Mouse (Mus musculus): ENCODE results near the gene Brms1. TPM values are rescaled to one million over a fixed set of nuclear protein-coding genes. Genes with fewer than 3 reads are reported as not detected.

Gene Brms1
- 82.7 TPM for polyA plus RNA-seq (2017; shearing (Covaris generic))

GRCm38 (mm10) chr19:5040862-5041523 is at the start of gene Brms1:
TSS of gene Brms1 (plus strand) at chr19:5041354.

GRCm38 (mm10) chr19:5023621-5024479 is 17.3 kb upstream of the Brms1 start, which contains the start of gene Slc29a2:
TSS of gene Slc29a2 (plus strand) at chr19:5023860.

GRCm38 (mm10) chr19:5038709-5039156 is 2.4 kb upstream of the Brms1 start, which contains the start of the genes B4gat1 and AC124502.3:
TSS of gene B4gat1 (plus strand) at chr19:5038826.
TSS of gene AC124502.3 (plus strand) at chr19:5038891.

GRCm38 (mm10) chr19:5050047-5050905 is 9.1 kb downstream of the Brms1 start, which contains the start of gene Rin1:
TSS of gene Rin1 (plus strand) at chr19:5050481.

GRCm38 (mm10) chr19:5067867-5068569 is 26.9 kb downstream of the Brms1 start, which contains the start of gene Cd248:
TSS of gene Cd248 (plus strand) at chr19:5068078.

GRCm38 (mm10) chr19:5085145-5085863 is 44.1 kb downstream of the Brms1 start, which contains the start of gene Tmem151a:
TSS of gene Tmem151a (minus strand) at chr19:5085531.

GRCm38 (mm10) chr19:5087884-5088728 is 47.0 kb downstream of the Brms1 start, which contains the start of gene Yif1a:
TSS of gene Yif1a (plus strand) at chr19:5088538.

GRCm38 (mm10) chr19:5098363-5099143 is 57.4 kb downstream of the Brms1 start, which contains the start of gene Cnih2:
TSS of gene Cnih2 (minus strand) at chr19:5098521.

Other genes with a start within 250 kb of the Brms1 start
- gene Rbm4, start 247.5 kb upstream of the Brms1 start, polyA plus RNA-seq (2017; shearing (Covaris generic)): 47.7 TPM
- gene Gm21992, start 229.7 kb upstream of the Brms1 start, polyA plus RNA-seq (2017; shearing (Covaris generic)): 28.1 TPM
- gene Rbm14, start 229.7 kb upstream of the Brms1 start, polyA plus RNA-seq (2017; shearing (Covaris generic)): 102 TPM
- 71.3 TPM for gene Ccs, start 202.0 kb upstream of the Brms1 start, polyA plus RNA-seq (2017; shearing (Covaris generic))
- not detected for gene Ccdc87, start 202.0 kb upstream of the Brms1 start, polyA plus RNA-seq (2017; shearing (Covaris generic))
- 13.9 TPM for gene Ctsf, start 186.2 kb upstream of the Brms1 start, polyA plus RNA-seq (2017; shearing (Covaris generic))
- not detected for gene Actn3, start 163.4 kb upstream of the Brms1 start, polyA plus RNA-seq (2017; shearing (Covaris generic))
- gene Zdhhc24, start 162.7 kb upstream of the Brms1 start, polyA plus RNA-seq (2017; shearing (Covaris generic)): 4.3 TPM
- 0.37 TPM for gene Bbs1, start 134.7 kb upstream of the Brms1 start, polyA plus RNA-seq (2017; shearing (Covaris generic))
- gene Dpp3, start 113.1 kb upstream of the Brms1 start, polyA plus RNA-seq (2017; shearing (Covaris generic)): 59.0 TPM
- 1.4 TPM for gene Peli3, start 98.2 kb upstream of the Brms1 start, polyA plus RNA-seq (2017; shearing (Covaris generic))
- gene Mrpl11, start 79.2 kb upstream of the Brms1 start, polyA plus RNA-seq (2017; shearing (Covaris generic)): 46.3 TPM
- gene Npas4, start 51.0 kb upstream of the Brms1 start, polyA plus RNA-seq (2017; shearing (Covaris generic)): not detected
- 1.3 TPM for gene Slc29a2, start 17.5 kb upstream of the Brms1 start, polyA plus RNA-seq (2017; shearing (Covaris generic))
- 3.6 TPM for gene B4gat1, start 2.5 kb upstream of the Brms1 start, polyA plus RNA-seq (2017; shearing (Covaris generic))
- 1.8 TPM for gene AC124502.3, start 2.5 kb upstream of the Brms1 start, polyA plus RNA-seq (2017; shearing (Covaris generic))
- gene Rin1, start 9.1 kb downstream of the Brms1 start, polyA plus RNA-seq (2017; shearing (Covaris generic)): 0.70 TPM
- gene Cd248, start 26.7 kb downstream of the Brms1 start, polyA plus RNA-seq (2017; shearing (Covaris generic)): not detected
- not detected for gene Tmem151a, start 44.2 kb downstream of the Brms1 start, polyA plus RNA-seq (2017; shearing (Covaris generic))
- gene Yif1a, start 47.2 kb downstream of the Brms1 start, polyA plus RNA-seq (2017; shearing (Covaris generic)): 34.0 TPM
- gene Cnih2, start 57.2 kb downstream of the Brms1 start, polyA plus RNA-seq (2017; shearing (Covaris generic)): 0.52 TPM
- gene Rab1b, start 65.7 kb downstream of the Brms1 start, polyA plus RNA-seq (2017; shearing (Covaris generic)): 120 TPM
- gene Klc2, start 77.2 kb downstream of the Brms1 start, polyA plus RNA-seq (2017; shearing (Covaris generic)): 4.6 TPM
- 141 TPM for gene Pacs1, start 231.8 kb downstream of the Brms1 start, polyA plus RNA-seq (2017; shearing (Covaris generic))

All from naive thymus-derived CD4-positive, alpha-beta T cell, adult 5 months (primary cell).